Mouse (Mus musculus): ENCODE results near the gene Vmac. TPM values are rescaled to one million over a fixed set of nuclear protein-coding genes. Genes with fewer than 3 reads are reported as not detected.
A peak's percentile ranks its signal among the peaks of the same experiment; 100 is the strongest.

The Vmac gene
- total RNA-seq (2022) = 10 to 100 TPM; 31.6 to 47.2 (median 41.6) TPM

DNA sequence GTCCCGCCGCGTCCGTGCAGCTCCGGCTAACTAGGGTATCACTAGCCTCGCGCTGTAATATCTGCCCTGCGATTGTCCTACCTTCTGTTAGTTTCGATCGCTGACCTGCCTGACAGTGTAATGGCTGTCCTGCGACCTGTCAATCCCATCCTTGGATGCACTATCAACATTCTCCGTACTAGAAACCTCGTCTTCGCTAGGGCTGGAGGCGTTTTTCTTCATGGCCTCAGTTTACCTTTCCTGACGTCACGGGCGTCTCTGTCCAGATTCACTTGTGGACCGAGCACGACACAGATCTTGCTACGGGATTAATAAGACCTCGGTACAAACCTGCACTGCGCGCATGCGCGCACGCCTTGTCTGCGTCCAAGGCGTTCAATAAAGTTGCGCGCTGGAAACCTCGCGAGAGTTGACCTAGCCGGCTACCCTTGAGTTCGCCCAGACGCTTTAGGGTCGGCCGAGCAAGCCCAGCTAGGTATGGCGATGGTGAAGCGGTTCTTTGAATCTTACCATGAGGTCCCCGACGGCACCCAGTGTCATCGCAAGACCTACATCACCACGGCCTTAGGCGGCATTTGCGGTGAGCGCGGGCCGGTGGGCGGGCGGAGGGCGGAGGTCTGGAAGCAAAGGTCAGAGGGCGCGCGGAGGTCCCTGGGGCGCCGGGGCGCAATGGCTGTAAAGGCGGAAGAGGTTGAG is at the start of gene Vmac, which contains the start of gene Ndufa11:
TSS of gene Vmac (minus strand) at position 660 of the 696 bp plus-strand sequence.
TSS of gene Ndufa11 (plus strand) at position 405 of the 696 bp plus-strand sequence.
- DNase-seq = peak; percentile 86

DNA sequence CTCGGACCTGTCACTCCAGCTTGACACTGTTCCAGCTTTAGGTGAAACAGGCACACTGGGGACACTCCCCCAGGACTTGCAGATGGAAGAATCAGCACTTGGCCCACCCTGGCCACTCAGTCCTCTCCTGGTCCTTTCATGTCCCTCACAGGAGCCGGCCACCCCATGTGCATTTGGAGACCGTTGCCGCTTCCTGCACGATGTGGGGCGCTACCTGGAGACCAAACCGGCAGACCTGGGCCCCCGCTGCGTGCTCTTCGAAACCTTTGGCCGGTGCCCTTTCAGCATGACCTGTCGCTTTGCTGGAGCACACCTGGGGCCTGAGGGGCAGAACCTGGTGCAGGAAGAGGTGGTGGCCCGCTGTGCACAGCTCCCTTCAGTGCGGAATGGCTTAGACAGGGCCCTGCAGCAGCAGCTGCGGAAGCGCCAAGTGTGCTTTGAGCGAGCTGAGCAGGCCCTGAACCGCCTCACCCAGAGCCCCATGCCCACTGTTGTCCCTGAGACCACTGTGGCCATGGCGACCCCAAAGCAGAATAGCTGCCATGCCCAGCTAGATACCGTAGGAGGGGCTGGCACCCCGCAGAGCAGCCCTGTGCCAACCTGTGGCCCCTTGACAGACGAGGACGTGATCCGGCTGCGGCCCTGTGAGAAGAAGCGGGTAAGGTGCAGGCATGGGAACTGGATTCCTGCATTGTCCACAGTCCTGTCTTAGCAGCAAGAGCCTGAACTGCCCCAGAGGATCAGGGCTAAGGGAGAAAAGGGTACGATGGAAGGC is 49.0 kb upstream of the Vmac start:
- no peak for DNase-seq

DNA sequence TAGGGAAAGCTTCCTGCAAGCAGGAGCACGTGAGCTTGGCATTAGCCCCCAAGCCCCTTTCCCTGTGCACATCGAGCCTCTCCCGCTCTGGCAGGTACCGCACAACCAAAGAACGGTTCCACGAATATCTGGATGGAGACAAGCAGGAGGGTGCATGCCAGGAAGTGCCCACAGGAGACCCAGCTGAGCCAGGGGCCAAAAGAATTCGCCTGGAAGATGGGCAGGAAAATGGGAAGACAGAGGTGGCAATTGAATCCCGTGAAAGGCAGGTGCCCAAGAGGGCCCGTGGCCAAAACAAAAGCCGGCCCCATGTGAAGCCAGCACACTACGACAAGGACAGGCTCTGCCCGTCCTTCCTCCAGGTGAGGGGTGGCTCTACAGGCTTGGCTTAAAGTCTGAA is 47.6 kb upstream of the Vmac start:
- no peak for DNase-seq

DNA sequence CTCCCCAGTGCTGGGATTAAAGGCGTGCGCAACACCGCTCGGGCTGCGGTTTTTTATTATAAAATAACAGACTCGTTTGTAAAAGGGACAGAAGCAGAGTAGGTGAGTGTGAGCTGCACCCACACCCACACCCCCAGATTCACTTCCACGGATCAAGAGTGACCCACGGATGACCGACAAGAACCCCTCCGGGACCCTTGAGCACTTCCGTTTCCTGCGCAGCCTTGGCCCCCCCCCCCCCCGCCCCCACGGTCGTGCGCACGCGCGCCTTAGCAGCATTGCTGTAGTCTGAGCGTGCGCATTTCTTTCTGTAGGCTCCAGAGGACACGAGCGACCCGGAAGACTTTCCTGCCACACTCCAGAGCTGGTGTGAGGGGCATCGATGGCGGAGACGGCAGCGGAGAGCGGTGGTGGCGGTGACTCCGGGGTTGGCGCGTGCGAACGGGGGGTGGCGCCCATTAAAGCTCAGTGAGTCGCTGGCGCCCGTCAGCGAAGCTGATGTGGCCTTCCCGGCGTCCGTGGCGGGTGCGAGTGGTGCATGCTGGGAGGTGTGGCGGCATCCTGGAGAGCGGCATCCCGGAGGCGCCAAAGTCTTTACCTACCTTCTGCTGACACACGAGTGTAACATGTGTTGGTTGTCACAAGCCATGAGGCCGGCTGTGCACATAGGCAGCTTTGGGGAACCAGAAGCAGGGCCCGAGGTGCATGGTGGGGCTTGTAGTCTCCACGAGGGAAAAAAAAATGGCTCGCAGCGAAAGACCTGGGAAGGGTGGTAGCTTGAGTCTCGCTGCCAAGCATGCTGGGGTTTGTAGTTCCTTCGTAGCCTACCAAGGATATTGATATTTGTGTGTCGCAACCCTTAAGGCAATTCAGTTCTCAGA is 46.9 kb upstream of the Vmac start, which contains the start of gene Dus3l:
TSS of gene Dus3l (plus strand) at position 284 of the 881 bp plus-strand sequence.
- DNase-seq = peak; percentile 90

DNA sequence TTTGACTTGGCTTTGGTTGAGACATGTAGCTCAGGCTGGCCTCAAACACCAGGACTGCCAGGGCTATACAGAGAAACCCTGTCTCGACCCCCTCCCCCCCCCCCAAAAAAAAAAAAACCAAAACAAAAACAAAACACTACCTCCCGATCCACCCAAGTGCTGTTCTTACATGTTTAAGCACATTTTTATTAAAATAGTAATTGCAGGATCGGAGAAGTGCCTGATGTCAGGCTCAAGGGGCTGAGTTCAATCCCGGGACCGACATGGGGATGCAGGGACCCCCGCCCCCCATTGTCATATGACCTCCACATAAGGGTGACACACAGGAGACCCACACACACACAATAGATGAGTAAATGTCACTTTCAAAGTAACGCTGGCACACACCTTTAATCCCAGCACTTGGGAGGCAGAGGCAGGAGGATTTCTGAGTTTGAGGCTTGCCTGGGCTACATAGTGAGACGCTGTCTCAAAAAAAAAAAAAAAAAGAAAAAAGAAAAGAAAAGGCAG is 46.0 kb upstream of the Vmac start:
- DNase-seq = no peak

DNA sequence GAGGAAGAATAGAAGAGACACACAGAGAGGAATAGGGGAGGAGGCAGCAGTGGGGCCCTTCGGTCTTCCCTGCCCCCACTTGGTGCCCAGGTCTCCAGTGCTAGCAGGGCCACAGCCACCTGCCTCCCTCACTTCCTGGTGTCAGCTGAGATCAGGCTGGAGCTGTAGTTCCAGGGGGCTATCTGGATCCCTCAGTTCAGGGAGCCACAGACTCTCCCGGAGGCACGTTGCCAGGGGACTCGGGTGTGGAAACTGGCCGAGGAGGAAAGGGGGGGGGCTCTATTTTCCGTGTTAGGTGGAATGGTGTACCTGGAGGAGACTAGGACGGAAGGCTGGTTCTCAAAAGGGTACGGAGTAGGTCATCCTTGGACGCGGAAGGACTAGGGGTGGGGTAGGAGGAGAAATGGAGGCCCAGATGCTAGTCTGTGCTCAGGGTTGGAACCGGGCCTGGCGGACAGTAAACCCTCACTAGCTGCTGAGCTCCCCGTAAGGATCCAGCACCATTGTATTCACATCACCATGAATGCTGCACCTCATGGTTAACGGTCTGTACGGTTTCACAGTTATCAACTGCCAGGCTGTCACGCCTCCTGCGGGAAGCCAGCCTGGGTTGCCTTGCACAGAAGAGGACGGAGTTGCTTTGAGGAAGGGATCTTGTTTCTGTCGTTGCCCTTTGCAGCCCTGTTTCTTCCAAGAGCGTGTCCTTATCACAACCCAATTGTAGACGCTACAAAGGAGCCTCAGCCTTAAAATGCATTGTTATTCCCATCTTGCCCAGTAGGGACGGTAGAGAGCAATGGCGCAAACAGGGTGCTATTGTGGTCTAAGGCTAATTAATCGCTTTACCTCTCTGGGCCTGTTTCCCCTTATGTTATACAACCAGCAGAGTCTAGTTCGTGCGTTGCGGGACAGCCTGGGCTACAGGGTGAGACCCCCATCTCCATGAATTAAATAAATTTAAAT is 45.2 kb upstream of the Vmac start:
- DNase-seq = no peak

DNA sequence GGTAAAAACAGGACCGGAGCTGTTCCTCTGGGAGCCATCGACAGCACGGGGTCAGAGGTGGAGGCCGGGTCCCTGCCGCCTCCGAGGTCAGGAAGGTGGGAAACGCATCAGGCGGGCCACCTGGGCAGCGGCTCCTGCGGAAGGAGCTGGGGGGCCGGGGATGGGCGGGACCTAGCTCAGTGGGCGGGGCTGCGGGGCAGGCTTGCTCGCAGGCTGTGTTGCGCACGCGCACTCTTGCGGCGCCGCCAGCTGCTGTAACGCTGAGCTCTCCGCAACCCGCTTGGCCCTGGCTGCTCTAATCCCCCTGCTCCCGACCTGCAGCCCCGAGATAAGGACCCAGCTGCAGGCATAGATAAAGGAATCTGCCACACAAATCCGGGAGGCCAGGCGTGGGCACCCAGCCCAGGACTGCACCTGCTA is 44.2 kb upstream of the Vmac start:
- DNase-seq = peak; percentile 73

DNA sequence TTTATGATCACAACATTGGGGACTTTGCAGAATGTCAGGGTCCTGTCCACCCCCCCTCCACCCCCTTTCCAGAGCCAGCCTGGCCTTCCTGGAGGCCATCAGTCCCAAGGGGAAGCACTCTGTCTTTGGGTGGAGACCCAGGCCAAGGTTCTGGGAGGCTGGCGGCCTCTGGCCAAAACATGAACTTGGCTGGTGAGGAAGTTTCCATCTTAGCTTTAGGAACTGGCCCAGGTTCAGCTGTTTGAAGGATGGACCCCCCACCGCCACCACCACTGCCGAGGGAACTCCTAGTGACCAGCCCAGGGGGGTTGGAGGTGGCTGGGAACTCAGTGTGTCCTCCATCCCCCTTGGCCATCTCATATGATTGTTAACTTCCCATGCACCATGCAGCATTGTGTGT is 43.3 kb upstream of the Vmac start:
- DNase-seq = no peak

DNA sequence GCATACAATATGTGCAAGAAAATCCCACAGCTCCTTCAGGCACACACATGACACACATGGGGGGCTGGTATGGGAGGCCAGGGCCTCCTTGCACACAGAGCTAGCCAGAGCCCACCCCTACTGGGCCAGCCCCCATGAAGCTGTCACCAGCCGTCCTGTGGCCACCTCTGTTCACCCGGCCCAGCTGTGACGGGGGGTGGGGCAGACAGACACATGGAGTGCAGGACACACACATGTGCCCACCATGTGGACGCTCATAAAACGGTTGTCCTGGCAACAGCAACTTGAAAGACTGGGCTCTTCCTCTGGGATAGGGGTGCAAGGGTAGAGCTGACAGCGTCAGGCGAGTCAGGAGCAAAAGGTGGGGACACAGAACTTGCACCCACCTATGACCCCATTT is 41.4 kb upstream of the Vmac start:
- no peak for DNase-seq

DNA sequence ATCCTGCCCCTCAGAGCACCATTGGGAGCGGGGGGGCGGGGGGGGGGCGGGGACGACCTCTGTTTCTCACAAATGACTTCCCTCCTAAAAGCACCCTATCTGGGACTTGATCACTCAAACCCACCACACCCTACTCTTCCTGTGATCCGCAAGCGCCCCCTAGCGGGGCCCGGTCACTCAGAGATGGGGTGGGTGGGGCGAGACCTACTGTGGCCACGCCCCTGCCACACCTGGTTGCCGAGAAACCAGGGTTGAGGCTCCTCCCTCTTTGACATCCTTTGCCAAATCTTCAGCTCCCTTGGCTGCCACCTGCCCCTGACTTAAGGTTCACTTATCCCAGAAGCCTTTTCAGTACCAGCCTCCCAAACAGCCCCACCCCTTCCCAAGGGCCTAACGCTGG is 40.3 kb upstream of the Vmac start:
- no peak for DNase-seq

DNA sequence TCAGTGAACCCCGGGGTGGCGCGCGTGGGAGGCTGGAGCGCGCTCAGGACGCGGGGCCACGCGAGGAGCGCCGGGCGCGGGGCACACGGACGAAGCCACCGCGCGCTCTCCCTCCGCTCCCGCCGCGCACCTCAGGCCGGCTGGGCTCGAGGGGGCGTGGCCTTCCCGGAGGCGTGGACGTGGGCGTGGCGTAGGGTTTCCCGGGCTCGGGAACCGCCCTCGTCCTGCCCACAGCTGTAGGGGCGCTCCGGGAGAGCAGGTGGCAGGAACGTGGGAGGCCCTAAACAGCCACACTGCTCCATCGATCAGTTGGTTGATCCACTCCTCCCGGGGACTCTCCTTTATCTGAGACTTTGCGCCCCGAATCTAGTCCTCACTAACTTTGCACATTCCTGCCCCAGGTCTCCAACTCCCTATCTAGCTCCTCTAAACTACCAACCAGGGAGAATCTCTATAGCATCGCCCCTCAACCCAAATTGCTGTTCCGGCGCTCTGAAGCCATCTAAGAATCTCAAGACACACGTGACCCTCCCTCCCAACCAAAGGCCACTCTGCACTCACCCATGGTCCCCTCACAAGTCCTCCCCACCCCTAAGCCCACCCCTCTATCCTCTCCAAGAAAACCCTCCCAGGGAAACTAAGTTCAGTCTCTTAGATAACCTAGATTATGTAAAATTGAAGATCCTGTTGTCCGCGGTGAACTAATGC is 39.7 kb upstream of the Vmac start, which contains the start of gene Nrtn:
TSS of gene Nrtn (minus strand) at position 115 of the 708 bp plus-strand sequence.
- peak; percentile 80 for DNase-seq

DNA sequence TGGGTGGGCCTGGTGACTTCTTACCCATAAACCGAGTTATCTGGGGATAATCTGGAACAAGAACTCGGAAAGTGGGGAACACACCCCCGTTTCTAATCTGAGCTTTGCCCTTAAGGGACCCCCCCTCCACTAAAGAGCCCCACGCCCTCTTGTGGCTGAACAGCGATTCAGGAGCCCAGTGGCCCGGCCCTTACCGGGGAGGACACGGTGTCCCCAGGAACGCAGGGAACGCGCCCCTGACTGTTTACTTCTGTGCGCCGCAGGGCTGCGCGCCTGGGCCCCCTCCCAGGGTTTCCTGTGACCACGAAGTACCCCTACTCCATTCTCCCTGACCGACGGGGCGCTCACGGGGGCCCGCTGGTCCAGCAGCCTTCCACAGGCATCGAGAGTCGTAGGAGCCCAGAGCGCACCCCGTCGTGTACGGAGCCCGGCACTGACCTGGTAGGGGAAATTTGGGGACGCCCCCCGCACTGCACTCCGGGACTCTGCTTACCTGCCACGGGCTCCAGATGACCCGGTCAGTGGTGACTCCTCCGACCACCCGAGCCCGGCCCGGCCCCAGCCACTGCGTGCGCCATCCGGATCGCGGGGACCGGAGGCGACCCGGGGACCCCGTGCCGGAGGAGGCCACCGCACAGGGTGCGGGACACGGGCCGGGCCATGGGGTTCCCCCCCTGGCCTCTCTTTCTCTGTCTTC is 39.0 kb upstream of the Vmac start:
- DNase-seq = no peak

DNA sequence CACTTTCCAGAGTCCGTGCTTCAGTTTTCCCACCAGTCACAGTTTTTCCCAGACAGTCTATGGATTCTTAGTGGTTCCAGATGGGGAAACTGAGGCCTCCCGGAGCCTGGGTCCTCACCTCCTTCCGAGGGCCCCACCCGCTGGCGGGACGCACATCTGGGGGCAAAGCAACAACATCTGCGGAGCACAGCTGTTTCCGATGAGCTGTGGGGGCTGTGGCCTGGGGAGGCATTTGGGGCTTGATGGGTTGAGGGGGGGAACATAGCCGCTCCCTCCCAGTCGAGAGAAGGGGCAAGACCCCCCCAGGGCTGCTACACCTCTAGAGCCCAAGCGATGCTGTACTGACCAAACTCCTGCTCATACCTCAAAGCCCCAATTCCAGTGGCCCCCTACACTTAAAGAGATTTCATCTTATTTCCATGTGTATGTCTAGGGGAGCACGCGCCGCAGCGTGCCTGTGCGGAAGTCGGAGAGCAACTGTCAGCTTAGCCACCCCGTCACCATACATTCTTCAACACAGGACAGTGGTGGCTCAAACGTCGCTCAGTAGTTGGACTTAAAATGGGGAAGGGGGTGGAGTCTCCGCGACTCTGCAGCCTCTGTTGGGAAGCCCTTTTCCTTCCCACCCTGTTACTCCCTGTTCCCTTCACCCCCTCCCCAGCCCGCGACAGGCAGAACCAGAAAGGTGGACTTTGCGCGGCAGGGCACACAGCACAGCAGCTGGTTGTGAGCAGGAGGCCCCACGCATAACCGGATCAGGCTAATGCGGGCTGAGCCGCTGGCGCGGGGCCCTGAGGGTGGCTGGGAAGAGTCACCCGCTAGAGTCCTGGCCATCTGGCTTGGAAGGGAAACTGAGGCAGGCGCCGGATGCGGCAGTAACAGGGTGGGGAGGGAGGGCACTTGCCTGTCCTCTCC is 36.7 kb upstream of the Vmac start:
- no peak for DNase-seq

DNA sequence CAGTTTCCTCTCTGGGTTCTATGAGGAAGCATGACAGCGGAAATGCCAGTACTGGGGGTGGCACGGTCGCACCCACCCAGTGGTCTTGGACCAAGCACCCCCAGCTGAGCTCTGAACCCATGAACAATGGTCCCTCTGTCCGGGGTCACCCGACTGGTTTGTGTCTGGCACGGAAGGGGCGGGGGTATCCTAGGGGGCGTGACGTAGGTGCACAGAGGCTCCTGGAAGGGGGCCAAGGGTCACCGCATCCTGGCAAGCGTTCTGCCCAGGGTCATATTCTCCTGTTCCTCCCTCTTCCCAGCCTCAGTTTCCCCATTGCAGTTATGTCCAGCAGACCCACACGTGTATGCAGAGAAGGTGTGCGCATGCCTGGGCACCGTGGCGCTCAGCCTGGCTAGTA is 35.6 kb upstream of the Vmac start:
- DNase-seq = no peak

DNA sequence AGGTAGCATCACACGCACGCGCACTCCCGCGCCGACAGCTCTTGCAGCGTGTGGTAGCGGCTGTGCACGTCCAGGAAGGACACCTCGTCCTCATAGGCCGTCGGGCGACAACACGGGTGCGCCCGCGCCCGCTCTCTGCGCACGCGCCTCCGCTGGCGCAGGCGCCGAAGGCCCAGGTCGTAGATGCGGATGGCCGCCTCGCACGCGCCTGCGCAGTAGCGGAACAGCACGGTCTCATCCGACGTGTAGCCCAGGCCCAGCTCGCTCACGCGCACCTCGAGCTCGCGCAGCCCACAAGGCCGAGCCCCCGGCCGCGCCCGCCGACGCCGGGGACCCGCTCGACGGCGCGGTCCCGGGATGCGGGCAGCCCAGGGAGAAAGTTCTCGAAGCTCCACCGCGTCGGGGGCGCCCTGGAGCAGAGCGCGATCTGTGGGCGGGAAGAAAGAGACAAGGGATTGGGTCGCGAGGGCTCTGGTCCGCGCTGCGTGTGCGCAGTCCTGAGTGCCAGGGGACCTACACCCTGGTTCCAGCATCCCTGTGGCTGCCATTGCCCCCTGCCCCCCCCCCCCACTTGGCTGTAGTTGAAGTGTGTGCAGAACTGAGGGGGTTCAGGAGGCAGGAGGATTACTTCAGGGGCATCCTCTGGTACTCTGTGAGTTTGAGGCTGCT is 33.7 kb upstream of the Vmac start:
- DNase-seq = no peak

DNA sequence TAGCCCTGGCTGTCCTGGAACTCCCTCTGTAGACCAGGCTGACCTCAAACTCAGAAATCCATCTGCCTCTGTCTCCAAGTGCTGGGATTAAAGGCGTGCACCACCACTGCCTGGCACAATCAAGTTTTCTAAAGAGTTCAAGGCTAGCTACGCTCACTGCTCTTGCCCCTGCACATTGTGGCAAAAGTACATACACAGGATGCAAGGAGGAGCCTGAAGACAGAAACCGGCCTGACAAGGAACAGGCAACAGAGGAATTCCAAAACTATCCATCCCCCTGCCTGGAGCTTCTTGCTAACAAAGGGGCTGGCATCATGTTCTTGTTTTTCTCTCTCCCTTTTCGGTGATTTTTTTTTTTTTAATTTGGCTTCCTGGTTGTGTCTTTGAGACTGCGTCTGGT is 26.4 kb upstream of the Vmac start:
- DNase-seq = no peak

DNA sequence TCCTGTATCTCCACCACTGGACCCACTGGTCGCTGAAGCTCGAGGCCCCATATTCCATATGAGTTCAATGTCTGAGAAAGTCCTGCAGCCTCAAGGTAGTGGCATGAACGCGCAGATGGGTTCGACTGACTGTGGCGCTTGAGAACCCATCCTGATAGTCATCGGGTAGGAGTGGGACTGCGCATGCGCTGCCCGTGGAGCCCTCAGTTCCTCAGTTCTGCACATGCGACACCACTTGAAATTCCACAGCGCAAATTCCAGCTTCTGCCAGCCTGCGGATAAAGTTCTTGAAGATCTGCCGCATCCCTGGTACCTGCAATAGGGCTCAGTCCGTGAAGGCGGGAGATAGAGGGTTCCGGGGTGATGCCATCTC is 23.0 kb upstream of the Vmac start:
- DNase-seq = no peak

DNA sequence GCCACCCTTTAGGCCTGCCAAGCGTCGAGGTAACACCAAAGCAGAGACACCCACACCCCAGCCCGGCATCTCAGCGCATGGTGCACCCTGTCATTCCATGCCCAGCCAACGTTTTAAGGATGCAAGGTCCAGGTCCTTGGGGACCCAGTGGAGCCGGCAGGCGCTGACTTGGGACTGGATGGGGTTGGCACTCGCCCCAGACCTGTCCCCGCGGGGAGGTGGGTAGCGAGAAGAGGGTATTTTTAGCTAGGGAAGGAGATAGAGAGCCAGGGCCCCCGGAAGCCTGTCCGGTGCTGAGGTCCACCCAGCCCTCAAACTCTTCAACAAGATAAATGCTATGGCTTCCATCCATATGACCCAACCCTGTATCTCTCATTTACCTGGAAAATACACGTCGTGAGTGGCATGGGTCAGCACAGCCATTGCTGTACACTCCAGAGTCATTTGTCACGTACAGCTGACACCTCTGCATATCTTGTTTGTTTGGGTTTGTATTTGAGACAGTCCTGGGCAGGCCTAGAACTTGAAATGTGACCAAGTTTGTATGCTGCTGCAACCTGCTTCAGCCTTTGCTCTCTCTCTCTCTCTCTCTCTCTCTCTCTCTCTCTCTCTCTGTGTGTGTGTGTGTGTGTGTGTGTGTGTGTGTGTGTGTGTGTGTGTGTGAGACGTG is 22.4 kb upstream of the Vmac start:
- DNase-seq = no peak

All from adrenal gland, adult 8-10 months (tissue).